Mouse (Mus musculus): ENCODE measurements around the gene Mbnl3. TPM values are rescaled to one million over a fixed set of nuclear protein-coding genes. Genes with fewer than 3 reads are reported as not detected.
A peak's percentile ranks its signal among the peaks of the same experiment; 100 is the strongest.

Mbnl3 gene
- total and polyA plus RNA-seq, 3 experiments, result 0.41 to 1.5 (median 0.93) TPM

GRCm38 (mm10) chrX:51171413-51171812, 34.9 kb downstream of the Mbnl3 start:
- H3K27me3 ChIP-seq (ENCODE audit: control insufficient read depth, insufficient read depth, low read length), result no peaks in the 10 kb centered on the region
- H3K9ac ChIP-seq (ENCODE audit: low read depth, low read length), result no peak overlapping the region
- H3K79me2 ChIP-seq (replicated peaks; ENCODE audit: control insufficient read depth, insufficient read depth, low read length), result no peaks in the 10 kb centered on the region
- DNase-seq, result peak in 1 of 2 experiments; percentile 17
- no peak overlapping the region for H3K27ac ChIP-seq
- no peak overlapping the region for H3K4me3 ChIP-seq
- no peaks in the 10 kb centered on the region for H3K36me3 ChIP-seq (ENCODE audit: control insufficient read depth, insufficient read depth, low read length)
- WGBS, result 46% methylated on average over 6 of the region's 6 CpGs
- intact Hi-C loops (cut with DNase I), result loop anchor here (5.0 kb wide), 1 partner anchor 201 kb away; no protein-coding TSS in a partner anchor
- H3K4me1 ChIP-seq (ENCODE audit: control insufficient read depth, insufficient read depth, low read length), result no peaks in the 10 kb centered on the region
- TF ChIP-seq CTCF (IDR thresholded peaks at IDR 0.05) (peak; percentile 64), EP300 (IDR thresholded peaks at IDR 0.05; ENCODE audit: insufficient read depth, low read depth, low read length) (no peak)

- no peaks in the 10 kb centered on the region for H3K27me3 ChIP-seq (ENCODE audit: control insufficient read depth, insufficient read depth, low read length)
- no peaks in the 10 kb centered on the region for H3K36me3 ChIP-seq (ENCODE audit: control insufficient read depth, insufficient read depth, low read length)
- no peak for TF ChIP-seq EP300 (IDR thresholded peaks at IDR 0.05; ENCODE audit: insufficient read depth, low read depth, low read length)
- WGBS, result 89% methylated on average over 1 of the region's 1 CpGs
- no peak overlapping the region for H3K4me3 ChIP-seq
- DNase-seq, result no peak
- H3K79me2 ChIP-seq (replicated peaks; ENCODE audit: control insufficient read depth, insufficient read depth, low read length), result no peaks in the 10 kb centered on the region
- intact Hi-C loops (cut with DNase I), result loop anchor here (5.0 kb wide), 1 partner anchor 202 kb away; no protein-coding TSS in a partner anchor
- H3K9ac ChIP-seq (ENCODE audit: low read depth, low read length), result no peak overlapping the region
- H3K27ac ChIP-seq, result no peak overlapping the region
- no peaks in the 10 kb centered on the region for H3K4me1 ChIP-seq (ENCODE audit: control insufficient read depth, insufficient read depth, low read length)
Observed at GRCm38 (mm10) chrX:51170404-51170803, 35.9 kb downstream of the Mbnl3 start.

GRCm38 (mm10) chrX:51169476-51170045, 36.8 kb downstream of the Mbnl3 start:
- DNase-seq, result no peak
- Histone ChIP-seq H3K36me3 (ENCODE audit: control insufficient read depth, insufficient read depth, low read length) (no peaks in the 10 kb centered on the region), H3K79me2 (replicated peaks; ENCODE audit: control insufficient read depth, insufficient read depth, low read length) (no peaks in the 10 kb centered on the region), H3K4me1 (ENCODE audit: control insufficient read depth, insufficient read depth, low read length) (no peaks in the 10 kb centered on the region), H3K27ac (no peak overlapping the region), H3K4me3 (no peak overlapping the region), H3K27me3 (ENCODE audit: control insufficient read depth, insufficient read depth, low read length) (no peaks in the 10 kb centered on the region), H3K9ac (ENCODE audit: low read depth, low read length) (no peak overlapping the region)
- WGBS, result 51% methylated on average over 5 of the region's 5 CpGs
- TF ChIP-seq EP300 (IDR thresholded peaks at IDR 0.05; ENCODE audit: insufficient read depth, low read depth, low read length), result no peak
- TF ChIP-seq CTCF (IDR thresholded peaks at IDR 0.05), result no peak
- TF ChIP-seq POLR2A (IDR thresholded peaks at IDR 0.05; ENCODE audit: insufficient read depth, low read depth, low read length), result no peak
- intact Hi-C loops (cut with DNase I), result loop anchor here (5.0 kb wide), 1 partner anchor 203 kb away; no protein-coding TSS in a partner anchor

- H3K4me3 ChIP-seq, result no peak overlapping the region
- DNase-seq, result no peak
- no peaks in the 10 kb centered on the region for H3K4me1 ChIP-seq (ENCODE audit: control insufficient read depth, insufficient read depth, low read length)
- TF ChIP-seq POLR2A (IDR thresholded peaks at IDR 0.05; ENCODE audit: insufficient read depth, low read depth, low read length) (no peak), CTCF (IDR thresholded peaks at IDR 0.05) (no peak), EP300 (IDR thresholded peaks at IDR 0.05; ENCODE audit: insufficient read depth, low read depth, low read length) (no peak)
- no peak overlapping the region for H3K27ac ChIP-seq
- no peaks in the 10 kb centered on the region for H3K79me2 ChIP-seq (replicated peaks; ENCODE audit: control insufficient read depth, insufficient read depth, low read length)
- WGBS, result 79% methylated on average over 3 of the region's 3 CpGs
- no peak overlapping the region for H3K9ac ChIP-seq (ENCODE audit: low read depth, low read length)
- intact Hi-C loops (cut with DNase I), result no loop called here
- H3K27me3 ChIP-seq (ENCODE audit: control insufficient read depth, insufficient read depth, low read length), result no peaks in the 10 kb centered on the region
- no peaks in the 10 kb centered on the region for H3K36me3 ChIP-seq (ENCODE audit: control insufficient read depth, insufficient read depth, low read length)
Observed at GRCm38 (mm10) chrX:51167976-51168375, 38.4 kb downstream of the Mbnl3 start.

GRCm38 (mm10) chrX:51164766-51165165, 41.6 kb downstream of the Mbnl3 start:
- H3K4me1 ChIP-seq (ENCODE audit: control insufficient read depth, insufficient read depth, low read length), result no peaks in the 10 kb centered on the region
- DNase-seq, result no peak
- WGBS, result 69% methylated on average over 5 of the region's 5 CpGs
- H3K27me3 ChIP-seq (ENCODE audit: control insufficient read depth, insufficient read depth, low read length), result no peaks in the 10 kb centered on the region
- H3K9ac ChIP-seq (ENCODE audit: low read depth, low read length), result no peak overlapping the region
- no peaks in the 10 kb centered on the region for H3K79me2 ChIP-seq (replicated peaks; ENCODE audit: control insufficient read depth, insufficient read depth, low read length)
- H3K4me3 ChIP-seq, result no peak overlapping the region
- no peaks in the 10 kb centered on the region for H3K36me3 ChIP-seq (ENCODE audit: control insufficient read depth, insufficient read depth, low read length)
- intact Hi-C loops (cut with DNase I), result no loop called here
- TF ChIP-seq POLR2A (IDR thresholded peaks at IDR 0.05; ENCODE audit: insufficient read depth, low read depth, low read length) (no peak), CTCF (IDR thresholded peaks at IDR 0.05) (no peak), EP300 (IDR thresholded peaks at IDR 0.05; ENCODE audit: insufficient read depth, low read depth, low read length) (no peak)
- H3K27ac ChIP-seq, result no peak overlapping the region

GRCm38 (mm10) chrX:51148436-51148835, 57.9 kb downstream of the Mbnl3 start:
- Histone ChIP-seq H3K9ac (ENCODE audit: low read depth, low read length) (no peak overlapping the region), H3K27ac (no peak overlapping the region), H3K36me3 (ENCODE audit: control insufficient read depth, insufficient read depth, low read length) (no peaks in the 10 kb centered on the region), H3K4me3 (no peak overlapping the region), H3K4me1 (ENCODE audit: control insufficient read depth, insufficient read depth, low read length) (no peaks in the 10 kb centered on the region), H3K79me2 (replicated peaks; ENCODE audit: control insufficient read depth, insufficient read depth, low read length) (no peaks in the 10 kb centered on the region), H3K27me3 (ENCODE audit: control insufficient read depth, insufficient read depth, low read length) (no peaks in the 10 kb centered on the region)
- 44% methylated on average over 4 of the region's 4 CpGs for WGBS
- no peak for TF ChIP-seq CTCF (IDR thresholded peaks at IDR 0.05)
- TF ChIP-seq POLR2A (IDR thresholded peaks at IDR 0.05; ENCODE audit: insufficient read depth, low read depth, low read length), result no peak
- TF ChIP-seq EP300 (IDR thresholded peaks at IDR 0.05; ENCODE audit: insufficient read depth, low read depth, low read length), result no peak
- intact Hi-C loops (cut with DNase I), result loop anchor here (10.0 kb wide), 1 partner anchor 226 kb away; no protein-coding TSS in a partner anchor
- no peak for DNase-seq
